Mouse (Mus musculus): ENCODE results near the gene Tagln2.

DNA sequence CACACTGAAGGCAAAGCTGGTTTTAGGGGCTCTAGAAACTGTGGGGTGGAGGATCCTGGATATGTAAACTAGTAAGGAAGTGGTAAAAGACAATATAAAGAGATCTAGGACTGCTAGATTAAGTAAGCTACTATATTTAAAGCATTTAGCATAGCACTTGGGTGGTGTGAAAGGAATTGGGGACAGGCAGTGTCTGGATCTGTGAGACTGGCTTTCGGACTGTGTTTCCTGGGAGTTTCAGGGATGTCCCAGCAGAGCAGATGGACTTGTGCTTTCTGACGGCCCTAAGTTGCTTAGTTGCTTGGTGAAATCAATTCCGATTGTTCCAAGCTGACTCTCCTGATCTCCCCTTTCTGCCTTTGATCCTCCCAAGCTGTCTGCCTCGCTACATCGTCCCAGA lies 13.2 kb upstream of the Tagln2 start:
- no peak for TF ChIP-seq CTCF (IDR thresholded peaks at IDR 0.05; ENCODE audit: extremely low read depth, insufficient read depth, low read length)
- TF ChIP-seq POLR2A (IDR thresholded peaks at IDR 0.05; ENCODE audit: extremely low read depth, insufficient read depth, low read length) = no peak

All from cortical plate, adult 2 months (tissue).